Mouse (Mus musculus): ENCODE measurements at regions not wholly inside any gene's neighbourhood (a gene's known extent, or its start where the extent isn't known, plus 50 kb on each side); places are given as distances from the start of the nearest gene placed in this dataset.
"Not testable (repeated sequence)": the region's sequence is repeated elsewhere in the genome, so short reads cannot be mapped to it uniquely, and the experiment has no call there.

DNA sequence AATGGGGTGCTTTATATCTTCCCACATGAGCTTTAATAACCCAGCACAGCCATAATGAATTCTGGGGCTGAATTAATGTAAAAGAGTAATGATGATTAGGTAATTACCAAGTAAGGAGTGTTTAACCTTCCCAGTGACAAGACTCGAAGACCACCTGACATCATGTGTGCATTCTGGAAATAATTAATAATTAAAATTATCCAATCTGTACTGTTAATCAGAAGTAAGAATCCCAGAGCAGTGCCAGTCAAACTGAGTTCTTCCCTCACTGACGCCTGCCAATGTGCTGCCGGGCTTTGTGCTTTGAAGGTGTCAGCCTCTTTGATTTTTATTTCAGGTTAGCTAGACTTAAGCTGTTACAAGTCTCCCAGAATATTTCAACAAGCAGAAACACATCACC is 183.0 kb upstream of the Plxna2 start:
- no peak for DNase-seq

DNA sequence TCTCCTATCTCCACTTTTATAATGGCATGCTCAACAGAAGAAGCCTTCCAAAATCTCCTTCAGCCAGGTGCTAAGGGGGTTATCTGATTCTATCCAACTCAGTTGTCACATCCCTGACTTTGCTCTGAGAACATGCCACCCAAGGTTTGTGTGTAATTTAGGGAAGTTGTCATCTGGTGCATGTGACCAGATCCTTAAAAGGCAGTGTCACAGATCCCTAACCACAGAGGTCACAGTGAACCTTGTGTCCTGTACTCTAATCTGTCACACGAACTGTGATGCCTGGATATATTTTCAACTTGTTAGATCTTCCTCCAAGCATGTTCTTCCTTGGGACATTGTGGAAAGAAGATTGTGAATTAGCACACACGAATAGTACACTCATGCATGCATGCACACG is 189.4 kb upstream of the Plxna2 start:
- DNase-seq, result no peak

DNA sequence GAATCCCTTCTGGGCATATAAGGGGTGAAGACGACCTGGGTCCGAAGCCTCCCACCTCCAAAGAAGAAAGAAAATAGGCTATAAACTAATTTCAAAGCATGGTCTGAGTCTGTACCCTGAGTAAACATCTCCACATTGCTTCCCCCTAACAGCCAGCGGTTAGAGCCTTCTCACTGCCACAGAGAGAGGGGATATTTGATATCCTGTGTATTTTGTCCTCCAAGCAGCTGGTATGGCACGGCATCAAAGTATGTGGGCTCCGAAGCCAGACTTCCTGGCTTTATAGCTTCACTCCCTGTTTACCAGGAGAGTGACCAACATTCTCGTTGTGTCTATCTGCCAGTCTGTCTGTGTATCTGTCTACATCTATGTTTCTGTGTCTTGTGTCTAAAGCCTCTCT is 191.7 kb upstream of the Plxna2 start:
- no peak for DNase-seq

DNA sequence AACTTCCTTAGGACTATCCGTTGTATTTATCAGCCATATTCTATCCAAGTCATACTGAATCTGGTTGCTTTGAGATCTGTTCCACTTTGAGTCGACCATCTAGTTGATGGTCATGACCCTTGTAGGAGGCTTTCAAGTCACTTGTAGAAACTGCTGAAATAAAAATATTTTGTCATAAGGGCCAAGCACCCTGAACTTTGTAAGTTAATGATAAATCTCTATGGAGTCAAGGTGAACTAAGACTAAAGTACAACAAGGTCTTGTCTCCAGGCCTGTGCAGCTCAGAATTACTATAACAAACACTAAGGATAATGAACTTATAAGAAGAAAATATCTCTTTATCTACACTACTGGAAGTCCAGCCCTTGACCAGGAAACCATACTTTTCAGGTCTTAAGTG is 193.8 kb upstream of the Plxna2 start:
- DNase-seq, result no peak

- DNase-seq, result no peak
Measured at GRCm38 (mm10) chr1:194412193-194412592, 205.8 kb upstream of the Plxna2 start.

DNA sequence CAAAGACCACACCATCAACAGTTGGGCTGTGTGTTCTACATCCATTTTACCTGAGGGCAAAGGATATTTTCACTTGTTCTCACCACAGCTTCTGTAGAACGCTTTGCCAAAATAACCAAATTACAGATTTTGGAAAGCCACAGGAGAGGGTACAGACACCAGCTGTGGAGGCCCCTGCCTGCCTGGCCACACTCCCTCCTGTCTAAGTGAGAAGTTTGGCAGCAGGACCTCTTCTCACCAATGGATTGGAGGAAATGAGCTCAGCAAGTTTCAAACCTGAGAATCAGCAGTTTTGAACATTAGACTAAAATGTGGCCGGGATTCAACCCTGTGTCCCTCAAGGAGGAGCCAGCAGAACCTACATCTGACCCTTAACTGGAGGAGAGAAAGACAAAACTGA is 206.2 kb upstream of the Plxna2 start:
- DNase-seq, result no peak

GRCm38 (mm10) chr1:194399281-194399680 is 218.7 kb upstream of the Plxna2 start:
- DNase-seq, result no peak

GRCm38 (mm10) chr1:194396754-194397460 is 221.1 kb upstream of the Plxna2 start:
- no peak for DNase-seq

GRCm38 (mm10) chr1:194393720-194394119 is 224.3 kb upstream of the Plxna2 start:
- no peak for DNase-seq

DNA sequence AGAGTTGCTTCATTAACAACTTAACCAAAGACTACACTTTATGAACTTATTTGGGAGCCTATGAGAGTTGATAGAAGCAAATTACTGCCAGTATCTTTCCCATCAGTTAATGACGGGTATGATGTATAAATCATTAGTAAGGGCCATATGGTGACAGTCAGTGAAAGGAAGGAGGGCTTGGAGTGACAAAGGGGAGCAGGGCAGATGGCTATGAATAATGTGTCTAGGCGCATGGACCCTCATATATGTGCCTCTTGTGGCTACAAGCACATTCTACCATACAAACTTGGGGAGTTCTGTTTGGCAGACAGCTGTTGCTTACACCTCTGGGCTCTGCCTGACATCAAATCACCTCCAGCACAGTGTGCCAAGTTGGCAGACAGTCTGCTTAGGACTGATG is 227.8 kb upstream of the Plxna2 start:
- no peak for DNase-seq

GRCm38 (mm10) chr1:194378135-194378534 is 239.9 kb upstream of the Plxna2 start:
- DNase-seq, result no peak

DNA sequence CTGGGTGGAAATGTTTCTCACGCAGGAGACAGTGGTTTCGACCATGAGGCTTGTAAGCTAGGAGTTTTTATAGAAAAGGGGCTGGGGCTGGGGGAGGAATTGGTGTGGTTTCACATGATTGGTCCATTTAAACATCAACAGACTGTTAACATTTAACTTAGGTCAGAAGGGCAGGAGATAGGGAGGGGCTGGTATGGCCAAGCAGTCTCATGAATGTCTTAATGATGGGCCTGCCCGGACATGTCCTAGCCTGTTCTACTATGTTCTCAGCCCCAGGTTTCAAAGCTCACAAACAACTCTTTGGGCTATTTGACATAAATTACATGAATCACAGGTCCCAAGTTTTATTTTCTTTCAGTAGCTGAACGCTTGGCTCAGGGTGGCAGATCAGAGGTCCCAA is 244.5 kb upstream of the Plxna2 start:
- DNase-seq, result not testable (repeated sequence)

DNA sequence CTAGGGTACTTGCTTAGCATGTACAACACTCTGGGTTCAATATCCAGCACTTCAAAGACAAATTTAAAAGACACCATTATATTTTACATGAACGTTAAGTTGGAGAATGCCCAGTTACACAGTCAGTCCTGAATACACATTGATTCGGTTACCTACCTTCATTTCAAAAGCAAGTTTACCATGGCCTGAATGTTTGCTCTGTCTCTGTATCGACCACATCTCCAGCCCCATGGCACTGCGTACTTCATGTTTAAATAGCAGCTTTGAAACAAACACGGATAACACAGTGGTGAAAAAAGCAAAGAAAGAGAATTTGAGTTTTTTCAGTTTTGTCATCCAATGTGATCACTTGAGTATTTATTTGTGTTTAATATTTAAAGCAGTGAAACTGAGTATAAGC is 254.1 kb upstream of the Plxna2 start:
- no peak for DNase-seq

- peak; percentile 79 for DNase-seq
Measured at GRCm38 (mm10) chr1:194363129-194363768, 254.8 kb upstream of the Plxna2 start.

GRCm38 (mm10) chr1:194362298-194362697 is 255.7 kb upstream of the Plxna2 start:
- DNase-seq, result no peak

GRCm38 (mm10) chr1:194361316-194361715 is 256.7 kb upstream of the Plxna2 start:
- DNase-seq, result peak; percentile 50

DNA sequence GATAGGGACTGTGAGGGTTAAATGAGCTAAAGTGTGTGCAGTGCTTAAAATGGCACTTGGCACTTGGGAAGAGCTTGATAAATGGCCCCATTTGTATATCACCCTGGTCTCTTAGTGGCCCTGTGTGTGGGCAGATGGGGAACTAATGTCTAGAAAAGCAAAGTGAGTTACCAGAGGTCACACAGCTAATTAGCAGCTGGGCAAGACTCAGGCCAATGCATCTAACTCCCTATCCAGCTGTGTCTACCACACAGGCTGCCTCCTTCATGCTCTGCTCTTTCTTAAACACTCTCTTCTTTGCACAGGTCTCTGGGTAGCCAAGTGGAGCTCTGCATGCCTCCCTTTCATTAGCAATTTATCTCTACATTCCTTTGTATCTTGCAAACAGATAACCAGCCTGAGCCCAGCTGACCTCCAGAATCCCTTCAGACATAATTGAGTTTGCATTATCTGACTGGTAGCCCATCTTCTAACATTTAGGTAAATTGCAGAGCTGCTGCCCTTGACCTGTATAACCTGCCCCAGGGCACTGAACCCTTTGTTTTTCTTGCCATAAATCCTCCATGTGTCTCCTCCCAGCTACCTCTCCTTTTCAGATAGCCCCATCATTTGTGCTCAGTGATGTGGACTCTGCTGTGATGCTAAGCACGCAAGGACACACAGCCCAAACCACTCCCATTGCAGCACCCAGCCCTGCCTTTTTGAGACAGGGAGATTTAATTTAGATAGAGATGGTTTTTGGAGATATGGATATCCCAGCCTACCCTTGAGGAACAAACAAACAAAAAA is 263.5 kb upstream of the Plxna2 start:
- no peak for DNase-seq

DNA sequence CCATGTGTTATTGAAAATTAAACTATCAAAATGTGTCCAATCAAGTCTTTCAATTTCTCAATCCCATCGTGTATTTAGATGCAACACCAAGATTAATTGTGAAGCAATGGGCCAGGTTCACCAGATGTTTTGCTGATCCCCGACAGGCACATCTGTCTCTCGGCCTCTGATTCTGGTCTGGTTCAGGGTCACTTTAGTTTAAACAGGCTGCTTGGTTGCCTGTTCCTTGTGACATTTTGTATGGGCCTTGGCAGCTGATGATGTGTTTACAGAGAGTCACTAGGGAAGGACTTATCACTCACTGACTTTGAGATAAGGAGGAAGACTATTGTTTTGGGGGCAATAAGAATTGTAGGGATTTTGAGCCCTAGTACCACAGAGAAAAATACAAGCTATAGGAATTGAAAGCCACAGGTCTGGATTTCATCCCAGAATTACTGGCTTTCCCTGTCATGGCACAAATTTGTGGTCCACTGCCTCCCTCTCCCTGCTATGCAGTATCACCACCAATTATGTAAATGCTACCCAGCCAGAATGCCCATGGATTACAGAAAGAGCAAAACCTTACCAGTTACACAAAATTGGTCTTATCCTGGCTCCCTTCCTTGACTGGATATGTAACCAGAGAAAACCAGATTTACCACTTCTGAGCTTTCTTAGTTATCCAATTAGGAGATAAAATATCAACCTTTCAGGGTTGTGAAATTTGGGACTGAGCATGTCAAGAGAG is 272.5 kb upstream of the Plxna2 start:
- DNase-seq, result no peak

- no peak for DNase-seq
Measured at GRCm38 (mm10) chr1:194342568-194342967, 275.4 kb upstream of the Plxna2 start.

DNA sequence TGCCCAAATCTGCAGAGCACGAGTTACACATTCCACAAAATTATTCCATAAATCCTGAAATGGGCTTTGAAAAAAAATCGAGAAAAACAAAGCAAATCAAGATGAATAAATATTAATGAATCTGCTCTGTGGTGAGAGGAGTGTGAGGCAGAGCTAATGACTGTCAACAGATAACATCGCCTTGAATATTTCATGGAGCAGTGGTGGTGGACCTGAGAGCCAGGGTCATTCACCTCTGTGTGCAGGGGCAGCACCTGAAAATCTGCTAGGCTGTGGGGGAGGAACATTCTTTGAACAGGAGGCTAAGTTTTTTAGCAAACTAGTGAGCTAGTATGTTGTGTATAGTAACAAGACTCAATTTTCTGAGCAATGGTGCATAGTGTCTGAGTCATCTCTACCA is 276.3 kb upstream of the Plxna2 start:
- DNase-seq, result no peak

DNA sequence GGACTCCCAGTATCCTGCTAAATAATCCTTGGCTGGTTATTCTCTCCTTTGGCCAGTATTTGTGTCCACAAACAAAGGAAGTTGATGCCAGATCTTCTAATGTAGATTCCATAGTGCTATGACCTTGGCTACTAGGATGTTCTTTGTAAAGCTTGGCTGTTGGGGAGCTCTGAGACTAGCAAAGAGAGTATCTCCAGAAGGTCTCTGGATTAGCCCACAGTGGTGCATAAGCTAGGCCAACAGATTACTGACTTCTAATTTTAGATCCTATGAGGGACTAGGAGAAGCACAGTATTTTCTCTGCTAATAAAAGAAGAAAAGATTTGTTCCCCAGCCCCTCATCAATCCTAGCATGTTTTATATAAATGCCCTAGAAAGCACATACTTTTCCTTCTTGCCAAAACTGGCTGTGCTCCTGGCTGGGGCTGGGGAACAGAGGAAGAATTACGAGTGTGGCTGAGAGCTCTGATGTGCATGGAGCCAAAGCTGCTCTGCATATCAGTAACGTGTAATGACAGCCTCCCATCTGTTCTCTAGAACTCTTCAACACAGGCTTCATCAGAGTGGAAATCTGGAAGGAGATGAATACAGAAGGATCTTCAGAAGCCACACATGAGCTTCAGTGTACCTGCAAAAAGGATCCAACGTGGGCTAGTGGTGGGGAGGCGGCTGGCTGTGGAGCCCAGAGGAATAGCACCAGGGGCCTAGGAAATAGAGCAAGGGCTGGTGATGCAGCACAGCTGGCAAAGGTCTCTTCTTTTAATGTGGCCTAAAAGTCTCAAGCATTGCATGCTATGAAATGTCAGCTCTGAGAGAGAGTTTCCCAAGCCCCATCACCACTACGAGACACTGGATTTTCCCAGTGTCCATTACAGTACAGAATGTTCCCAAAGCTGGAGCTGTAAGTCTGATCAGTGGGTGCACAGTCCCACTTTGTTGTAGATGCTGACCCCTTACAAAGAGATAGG is 283.0 kb upstream of the Plxna2 start:
- DNase-seq, result peak; percentile 21

- DNase-seq, result no peak
Measured at GRCm38 (mm10) chr1:194332639-194333038, 285.4 kb upstream of the Plxna2 start.

Data from retina, postnatal 1 day (tissue).